Mouse (Mus musculus) left cerebral cortex, postnatal 14 days (tissue): Measurements from ENCODE around the gene Spp1. TPM values are rescaled to one million over a fixed set of nuclear protein-coding genes. Genes with fewer than 3 reads are reported as not detected.

ENCODE experiments used
- DNase-seq, 2 experiments: peaks; one replicate each; pipeline ENCODE4 v3.0.0; 2021 to 2022; ENCODE audit warnings: low spot score in 2 of 2, mixed read lengths in 1 of 2
- intact Hi-C: fragments of 180-260 bp; cut with DNase I; formaldehyde crosslinking; loops from one replicate; pipeline ENCODE4 v1.15.1; 2025
- long read RNA-seq, 2 experiments: library from polyadenylated mRNA; stranded (forward); transcript quantifications; one replicate each; pipeline ENCODE4 v2.0.0; 2021
- total RNA-seq, 2 experiments: library from RNA; stranded (reverse); gene quantifications; 2 replicates each; pipeline ENCODE4 v1.2.3; 2021

Gene Spp1
- 1 to 10 TPM; 7.5 TPM for total RNA-seq
- long read RNA-seq, experiment 1, transcript Spp1-201 (7 exons, 1,410 nt): major isoform, 11 of 12 reads
- long read RNA-seq, experiment 1, partial matches to known transcripts: 0 of 12 reads
- long read RNA-seq, experiment 1, other reads (novel, unspliced or antisense): 0 of 12 reads
- long read RNA-seq, experiment 2, transcript Spp1-201 (7 exons, 1,410 nt): major isoform, 13 of 15 reads
- long read RNA-seq, experiment 2, partial matches to known transcripts: 0 of 15 reads
- long read RNA-seq, experiment 2, other reads (novel, unspliced or antisense): 0 of 15 reads

DNA sequence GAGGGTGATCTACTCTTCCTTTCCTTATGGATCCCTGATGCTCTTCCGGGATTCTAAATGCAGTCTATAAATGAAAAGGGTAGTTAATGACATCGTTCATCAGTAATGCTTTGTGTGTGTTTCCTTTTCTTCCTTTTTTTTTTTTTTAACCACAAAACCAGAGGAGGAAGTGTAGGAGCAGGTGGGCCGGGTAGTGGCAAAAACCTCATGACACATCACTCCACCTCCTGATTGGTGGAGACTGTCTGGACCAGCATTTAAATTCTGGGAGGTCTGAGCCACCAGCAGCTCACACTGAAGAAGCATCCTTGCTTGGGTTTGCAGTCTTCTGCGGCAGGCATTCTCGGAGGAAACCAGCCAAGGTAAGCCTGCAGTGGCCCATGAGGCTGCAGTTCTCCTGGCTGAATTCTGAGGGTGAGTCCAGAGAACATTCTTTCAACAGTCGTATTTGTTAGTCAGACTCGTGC lies at the start of gene Spp1:
Gene Spp1, plus strand, starts transcription at position 284 of the 467 bp plus-strand sequence.
- no peak for DNase-seq
- intact Hi-C loops: loop anchor here (5.0 kb wide), 2 partner anchors 78 to 93 kb away; no protein-coding TSS in a partner anchor

DNA sequence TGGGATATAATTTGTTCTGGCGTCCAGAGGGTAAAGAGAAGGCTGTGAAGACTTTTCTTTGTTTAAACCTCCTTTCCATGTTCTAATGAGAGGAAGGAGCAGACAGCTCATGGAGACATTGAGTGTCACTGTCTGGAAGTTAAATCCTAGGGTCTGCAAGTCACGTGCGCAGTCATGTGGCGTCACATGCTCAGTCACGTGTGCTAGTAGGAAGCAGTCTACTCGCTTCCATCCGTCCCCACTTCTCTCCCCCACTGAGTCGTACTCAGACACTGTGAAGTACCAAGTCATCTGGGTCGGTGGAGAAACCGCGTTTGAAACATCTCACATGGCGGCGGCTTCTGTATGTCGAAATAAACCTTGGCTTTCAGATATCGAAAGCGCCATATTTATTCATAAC lies 49.4 kb upstream of the Spp1 start:
- intact Hi-C loops: no loop called here
- DNase-seq: no peak

DNA sequence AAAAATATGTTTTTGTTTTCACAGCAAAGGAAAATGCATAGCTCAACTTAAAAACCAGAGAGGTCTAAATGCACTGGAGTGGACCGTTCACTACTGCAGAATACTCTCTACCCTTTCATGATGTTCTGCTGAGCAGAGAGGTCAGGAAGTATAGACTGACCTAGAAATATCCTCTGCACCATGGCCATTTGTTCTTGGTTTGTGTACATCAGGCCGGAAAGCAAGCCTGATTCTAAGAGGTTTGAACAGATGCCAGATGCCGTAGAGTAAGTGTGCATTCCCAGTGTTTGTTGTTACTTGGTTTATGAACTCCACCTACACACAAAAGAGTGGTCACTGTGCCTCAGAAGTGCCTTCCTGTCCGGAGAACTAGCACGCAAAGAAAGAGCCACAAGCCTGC lies 48.0 kb upstream of the Spp1 start:
- intact Hi-C loops: no loop called here
- DNase-seq: no peak

DNA sequence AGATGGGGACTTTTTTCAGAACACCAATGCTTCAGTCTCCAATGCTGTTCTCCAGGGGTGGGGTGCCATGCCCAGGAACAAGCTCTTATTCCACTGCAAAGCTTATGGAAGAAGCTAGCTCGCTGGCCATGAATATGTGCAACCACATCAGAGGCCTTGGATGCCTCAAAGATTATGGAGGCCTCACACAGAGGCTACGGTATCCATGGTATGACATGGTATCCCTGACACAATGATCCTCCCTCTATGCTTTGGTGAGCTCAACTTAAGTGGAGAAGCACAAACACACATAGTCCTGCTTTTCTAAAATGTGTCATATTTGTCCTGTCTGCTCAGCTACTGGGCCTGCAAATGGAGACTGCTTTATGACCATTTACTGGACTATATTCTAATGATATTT lies 44.0 kb upstream of the Spp1 start:
- DNase-seq: no peak
- intact Hi-C loops: no loop called here

DNA sequence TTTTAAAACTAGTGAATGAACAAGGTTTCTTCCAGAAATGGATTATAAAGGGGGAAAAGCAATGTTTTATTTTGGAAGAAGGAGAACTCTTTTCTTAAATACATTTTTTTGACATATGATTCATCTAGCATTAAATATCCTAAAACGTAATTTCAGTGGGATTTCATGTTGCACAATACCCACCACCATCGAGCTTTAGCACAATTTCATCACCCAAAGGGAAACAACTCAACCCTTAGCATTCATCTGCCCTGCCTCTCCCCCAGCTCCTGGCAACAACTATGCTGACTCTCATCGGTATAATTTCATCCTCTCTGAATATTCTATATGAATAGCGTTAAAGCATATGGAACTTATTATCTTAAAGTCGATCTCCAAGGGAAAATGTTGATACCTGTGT lies 42.1 kb upstream of the Spp1 start:
- intact Hi-C loops: no loop called here
- DNase-seq: no peak

DNA sequence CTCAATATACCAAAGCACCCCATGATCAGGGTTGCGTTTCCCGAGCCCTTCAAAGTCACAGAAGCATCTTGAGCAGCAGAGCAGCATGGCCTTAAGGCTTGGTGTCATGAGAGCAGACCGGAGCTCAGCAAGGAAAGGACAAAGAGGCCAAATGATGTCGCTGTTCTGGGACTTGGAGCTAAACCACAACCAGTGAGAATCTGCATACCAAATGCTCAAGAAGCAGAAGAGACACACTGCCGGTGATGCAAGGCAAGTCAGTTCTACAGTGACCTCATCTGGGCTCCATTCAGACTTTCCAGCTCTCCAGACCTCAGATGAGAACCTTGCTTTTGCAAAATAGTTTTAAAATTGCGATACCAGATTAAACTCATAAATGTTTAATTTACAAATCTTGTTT lies 38.6 kb upstream of the Spp1 start:
- intact Hi-C loops: no loop called here
- DNase-seq: no peak

DNA sequence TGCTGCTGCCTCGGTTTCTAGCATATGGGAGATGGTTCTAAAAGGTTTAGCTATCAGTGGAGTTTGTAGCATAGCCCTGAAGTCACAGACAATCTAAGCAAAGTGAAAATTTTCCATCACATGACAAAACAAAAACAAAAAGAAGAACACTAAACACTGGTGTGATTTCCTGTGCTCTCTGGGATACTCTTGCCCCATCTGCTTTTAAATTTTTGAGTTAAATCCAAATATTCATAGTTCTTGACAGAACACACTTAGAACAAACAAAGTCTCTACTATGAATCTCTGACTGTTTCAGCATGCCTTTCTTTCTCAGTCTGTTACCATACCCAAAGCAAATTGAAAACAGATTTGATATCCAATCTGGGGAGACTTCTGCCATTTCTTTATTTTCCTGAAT lies 36.9 kb upstream of the Spp1 start:
- intact Hi-C loops: no loop called here
- DNase-seq: no peak

DNA sequence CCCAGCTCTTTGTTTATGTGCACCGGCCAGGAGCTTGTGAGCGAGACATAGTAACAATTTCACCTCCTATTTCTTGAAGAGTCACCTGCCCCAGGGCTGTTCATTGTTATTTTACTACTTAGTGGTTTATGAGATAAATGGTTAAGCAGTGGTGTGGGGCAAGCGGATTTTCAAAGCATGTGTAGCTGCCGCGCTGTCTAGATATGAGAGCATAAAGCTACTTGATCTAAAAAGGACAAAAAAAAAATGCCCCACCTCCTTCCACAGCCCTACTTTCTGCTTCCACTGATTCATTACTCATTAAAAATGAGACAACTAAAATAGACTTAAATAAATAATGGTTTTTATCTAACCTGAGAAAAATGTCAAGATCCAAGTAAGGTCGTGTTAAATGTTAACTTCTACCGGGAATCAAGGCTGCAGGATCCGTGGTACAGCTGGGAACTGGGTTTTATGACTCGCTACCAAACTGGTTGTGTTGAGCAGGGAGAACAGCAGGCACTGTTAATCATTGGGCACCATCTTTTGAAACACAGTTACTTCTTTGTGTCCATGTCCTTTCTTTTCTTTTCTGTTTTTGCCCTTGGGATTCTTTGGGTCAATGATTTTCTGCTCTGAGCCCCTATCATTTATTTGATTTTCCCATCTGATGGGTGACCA lies 35.5 kb upstream of the Spp1 start:
- no peak for DNase-seq
- intact Hi-C loops: no loop called here

DNA sequence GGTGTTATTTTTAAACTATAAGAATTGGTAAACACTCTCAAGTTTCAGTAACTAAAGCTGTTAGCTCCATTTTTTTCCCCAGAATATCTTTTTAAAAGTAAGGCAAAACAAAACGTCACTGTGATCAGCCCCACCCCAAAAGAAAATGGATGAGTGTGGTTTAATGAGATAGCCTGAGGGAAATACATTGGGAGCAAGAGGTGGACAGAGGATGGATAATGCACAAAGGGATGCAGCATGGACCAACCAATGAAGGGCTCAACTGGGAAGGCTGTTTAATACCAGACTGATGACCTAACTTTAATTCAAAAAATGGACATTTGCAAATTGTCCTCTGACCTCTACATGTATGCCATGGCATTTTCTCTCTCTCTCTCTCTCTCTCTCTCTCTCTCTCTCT lies 34.9 kb upstream of the Spp1 start:
- intact Hi-C loops: no loop called here
- no peak for DNase-seq

DNA sequence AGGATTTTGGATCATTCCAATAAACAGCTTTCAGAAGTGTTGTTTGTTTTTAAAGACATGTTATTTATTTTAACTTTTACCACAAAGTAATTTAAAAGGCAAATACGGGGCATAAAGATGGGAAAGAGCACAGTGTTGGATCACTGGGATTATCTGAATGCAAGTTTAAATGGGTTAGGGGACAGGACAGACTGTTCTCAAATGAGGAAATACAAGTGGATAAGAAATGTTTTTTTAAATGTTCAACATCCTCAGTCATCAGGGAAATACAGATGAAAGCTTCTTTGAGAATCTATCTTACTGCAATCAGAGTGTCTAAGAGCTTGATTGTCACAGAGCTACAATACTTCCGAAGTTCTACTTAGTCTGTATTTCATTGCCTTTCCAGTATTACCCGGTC lies 32.3 kb upstream of the Spp1 start:
- DNase-seq: no peak
- intact Hi-C loops: no loop called here

DNA sequence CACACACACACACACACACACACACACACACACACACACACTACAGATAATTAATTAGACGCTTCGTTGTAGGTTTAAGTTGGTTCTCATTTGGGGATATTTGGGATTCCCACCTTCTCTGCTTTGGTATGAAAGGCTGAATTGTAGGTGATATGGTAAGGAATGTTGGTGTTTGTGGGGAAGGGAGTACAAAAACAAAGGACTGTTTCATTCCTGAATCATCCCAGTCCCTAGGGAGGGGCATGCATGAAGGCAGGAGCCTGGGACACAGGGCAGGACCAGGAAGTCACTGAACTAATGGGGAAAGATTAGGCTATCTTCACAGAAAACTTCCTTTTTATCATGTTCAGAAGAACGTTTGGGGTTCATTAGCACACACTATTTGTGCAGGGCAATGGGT lies 31.6 kb upstream of the Spp1 start:
- DNase-seq: no peak
- intact Hi-C loops: no loop called here

DNA sequence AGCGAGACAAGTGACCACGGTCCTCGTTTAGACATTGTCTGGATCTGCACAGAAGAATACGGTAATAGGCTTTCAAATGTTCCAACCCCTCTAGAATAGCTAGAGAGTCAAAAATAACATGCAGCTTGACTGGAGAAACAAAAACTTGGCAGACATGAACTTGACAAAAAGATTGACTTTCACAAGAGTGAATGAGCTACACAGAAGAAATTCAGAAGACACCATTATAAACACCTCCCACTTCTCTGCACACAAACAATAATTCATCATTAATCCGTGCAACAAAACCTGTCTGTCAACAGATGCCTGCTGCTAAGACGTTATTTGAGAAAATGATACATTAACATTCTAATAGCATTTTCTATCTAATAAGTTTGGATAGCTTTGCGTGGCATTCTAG lies 30.4 kb upstream of the Spp1 start:
- DNase-seq: peak in 1 of 2 experiments; percentile 25
- intact Hi-C loops: no loop called here

DNA sequence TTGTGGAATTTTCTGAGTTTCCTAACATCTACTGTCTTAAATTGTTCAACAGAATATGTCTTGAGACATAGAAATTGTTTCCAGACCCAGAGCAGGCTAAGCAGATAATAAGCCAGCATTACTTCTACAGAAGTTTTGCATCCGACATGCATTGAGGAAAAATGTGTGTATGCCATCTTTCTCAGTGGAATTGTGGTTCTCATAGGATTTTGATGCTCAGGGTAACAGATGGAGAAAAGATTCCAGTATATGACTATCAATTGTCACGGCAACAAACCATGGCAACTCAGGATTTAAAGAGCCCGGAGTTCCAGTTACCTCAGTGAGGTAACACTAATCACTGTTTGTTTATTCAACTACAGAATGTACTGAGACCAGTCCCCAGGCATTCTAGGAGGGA lies 29.9 kb upstream of the Spp1 start:
- no peak for DNase-seq
- intact Hi-C loops: no loop called here

DNA sequence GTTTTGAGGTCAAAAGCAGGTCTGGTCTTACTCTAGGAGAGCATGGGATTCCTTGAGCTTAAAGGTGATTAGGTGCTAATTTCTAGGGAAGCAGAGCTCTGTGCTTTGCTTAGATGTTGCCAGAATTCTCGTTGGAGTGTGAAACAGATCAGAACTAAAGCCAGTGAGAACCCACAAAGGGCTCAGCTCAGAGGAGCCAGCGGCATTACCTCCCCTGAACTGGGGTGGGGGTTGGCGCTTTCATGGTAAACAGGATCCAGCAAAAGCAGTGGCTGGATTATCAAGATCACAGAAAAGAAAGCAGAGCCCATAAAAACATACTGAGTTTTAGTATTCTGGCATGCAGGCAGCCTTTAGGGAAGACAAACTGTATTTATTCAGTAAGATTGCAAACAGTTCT lies 28.2 kb upstream of the Spp1 start:
- intact Hi-C loops: no loop called here
- DNase-seq: no peak

DNA sequence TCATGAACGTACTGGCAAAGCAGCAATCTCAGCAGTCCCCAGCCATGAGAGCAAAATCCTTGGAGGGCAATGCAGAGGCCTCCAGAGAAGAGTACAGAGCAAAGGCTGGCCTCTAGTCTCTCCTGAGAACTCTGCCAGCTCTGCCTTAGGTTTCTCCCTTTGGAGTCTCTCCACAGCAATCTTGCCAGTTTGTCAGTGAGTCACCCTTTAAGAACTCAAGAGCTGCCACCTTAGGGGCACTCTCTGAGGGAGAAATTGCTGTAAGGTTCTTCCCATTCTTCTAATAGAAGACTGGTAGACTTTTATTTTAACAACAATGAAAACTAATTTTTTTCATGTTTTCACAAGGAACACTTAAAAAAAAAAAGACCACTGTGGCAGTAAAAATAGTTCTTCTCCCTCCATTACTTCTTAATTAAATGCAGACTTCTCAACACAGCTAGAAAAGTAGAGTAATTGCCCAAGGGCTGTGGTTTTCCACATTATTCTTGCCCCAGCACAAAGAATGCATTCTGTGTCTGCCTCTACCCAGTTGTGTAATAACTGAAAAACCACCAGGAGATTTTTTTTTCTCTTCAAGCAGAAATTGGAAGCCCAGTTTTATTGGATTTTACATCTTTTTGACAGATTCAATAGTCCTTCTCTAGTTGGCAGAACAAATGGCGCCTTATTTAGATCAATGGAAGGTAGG lies 27.2 kb upstream of the Spp1 start:
- intact Hi-C loops: no loop called here
- no peak for DNase-seq

DNA sequence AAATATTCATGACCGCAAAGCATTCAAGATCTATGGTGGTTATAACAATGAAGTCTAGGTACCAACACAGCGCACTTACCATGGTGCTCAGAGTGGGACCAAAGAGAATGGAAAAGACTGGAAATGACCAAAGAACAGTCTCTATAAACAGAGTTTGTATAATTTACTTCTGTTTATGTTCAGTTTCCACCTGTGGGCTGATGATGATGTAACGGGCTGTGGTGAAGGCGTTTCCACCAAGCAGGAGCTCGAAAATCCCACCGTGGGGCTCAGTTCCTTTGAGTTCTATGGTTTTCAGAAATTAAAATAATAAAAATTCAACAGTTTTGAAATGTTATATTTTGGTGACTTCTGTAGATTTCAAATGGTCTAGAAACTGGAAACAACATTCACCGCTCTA lies 26.4 kb upstream of the Spp1 start:
- no peak for DNase-seq
- intact Hi-C loops: no loop called here

DNA sequence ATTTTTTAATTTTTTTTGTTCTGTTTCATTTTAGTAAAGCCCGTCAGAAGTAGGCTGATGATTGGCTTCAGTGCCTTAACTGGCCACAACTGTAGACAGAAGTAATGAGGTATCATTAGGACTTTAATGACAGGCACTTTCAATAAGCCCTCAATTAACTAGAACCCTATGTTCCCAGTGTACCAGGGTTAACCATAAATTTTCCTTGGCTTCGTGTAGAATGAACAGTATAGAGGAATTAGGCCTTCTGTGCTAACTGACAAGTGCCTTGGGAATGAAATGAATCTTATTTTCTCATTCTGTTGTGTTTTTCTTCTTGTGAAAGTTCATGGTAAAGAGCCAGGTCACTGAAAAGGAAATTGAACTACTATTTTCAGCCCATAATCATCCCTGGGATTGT lies 18.9 kb upstream of the Spp1 start:
- intact Hi-C loops: no loop called here

DNA sequence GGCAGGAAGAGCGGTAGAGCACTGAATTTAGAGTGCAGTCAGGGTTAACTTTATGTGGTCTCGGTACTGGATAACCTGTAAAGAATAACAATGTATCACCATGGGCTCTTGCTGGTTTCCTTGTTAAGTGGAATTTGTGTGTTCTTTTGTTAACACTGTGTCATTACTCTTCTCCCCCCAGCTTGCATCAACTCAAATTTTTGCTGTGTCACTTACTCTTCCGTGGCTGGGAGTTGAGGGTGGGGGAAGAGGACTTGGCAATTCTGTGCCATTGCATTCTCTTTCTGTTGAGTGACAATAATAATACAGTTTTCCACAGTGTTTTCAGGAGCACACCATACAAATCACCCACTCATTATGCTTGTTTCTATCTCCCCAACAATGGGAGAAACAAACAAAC lies 17.9 kb upstream of the Spp1 start:
- no peak for DNase-seq
- intact Hi-C loops: no loop called here

More for the DNA sequence above, 18.9 kb upstream of the Spp1 start:
- DNase-seq: no peak

DNA sequence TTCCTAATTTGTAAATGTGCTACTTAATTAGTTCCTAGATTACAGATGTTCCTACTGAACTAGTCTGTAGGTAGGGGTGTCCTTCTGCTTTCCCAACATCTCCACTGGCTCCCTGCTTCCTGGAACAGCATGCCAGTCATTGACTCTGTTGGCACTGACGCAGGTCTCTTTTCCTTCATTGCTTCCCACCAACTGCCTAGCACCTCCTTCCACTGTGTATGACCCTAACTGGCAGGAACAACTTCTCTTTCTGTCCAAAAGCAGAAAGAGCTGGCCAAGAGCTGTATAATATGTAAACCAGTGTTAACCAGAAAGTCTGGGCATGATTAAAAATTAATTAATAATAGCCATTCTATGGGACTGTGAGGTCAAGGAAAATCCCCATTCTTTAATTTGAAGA lies 17.2 kb upstream of the Spp1 start:
- intact Hi-C loops: no loop called here

DNA sequence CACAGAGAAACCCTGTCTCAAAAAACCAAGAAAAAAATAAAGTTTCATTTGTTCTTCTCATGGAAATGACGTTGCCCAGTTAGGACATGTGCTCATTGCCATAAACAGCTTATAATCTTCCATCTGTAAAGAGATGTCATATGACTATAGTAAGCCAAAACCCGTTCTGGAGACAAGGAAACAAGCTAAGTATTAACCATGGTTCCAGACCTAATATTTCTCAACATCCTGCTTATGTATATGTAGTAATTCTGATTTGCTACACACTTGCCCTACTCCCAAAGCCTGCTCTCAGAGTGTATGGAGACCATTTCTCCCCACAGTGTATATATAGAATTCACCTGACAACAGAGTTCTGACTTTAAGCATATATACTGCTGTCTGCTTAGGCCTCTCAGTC lies 12.9 kb upstream of the Spp1 start:
- intact Hi-C loops: no loop called here
- DNase-seq: no peak

More for the DNA sequence above, 17.2 kb upstream of the Spp1 start:
- no peak for DNase-seq

DNA sequence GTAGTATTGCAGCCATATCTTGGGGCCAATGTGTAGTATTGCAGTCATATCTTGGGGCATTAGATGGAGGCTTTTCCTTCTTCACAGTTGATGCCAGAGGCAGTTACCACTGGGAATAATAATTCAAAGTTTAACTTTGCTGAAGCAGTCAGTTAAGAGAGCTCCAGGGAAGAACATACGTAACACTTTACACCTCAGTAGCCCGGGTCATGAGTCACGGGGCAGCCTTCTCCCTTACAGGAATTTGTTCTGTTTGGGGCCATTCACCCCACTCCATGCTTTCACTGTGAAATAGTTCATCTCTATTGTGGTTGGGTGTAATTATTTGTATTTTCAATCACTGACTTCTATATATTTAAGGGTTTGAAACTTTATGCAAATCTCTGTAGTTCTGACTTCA lies 11.1 kb upstream of the Spp1 start:
- intact Hi-C loops: no loop called here
- no peak for DNase-seq
